Mouse (Mus musculus) ES-E14 (cell line): Measurements from ENCODE around the gene Khk. TPM values are rescaled to one million over a fixed set of nuclear protein-coding genes. Genes with fewer than 3 reads are reported as not detected.

Source experiments
- DNase-seq: peaks from one replicate; pipeline ENCODE4 v3.0.0-alpha.2; 2013; ENCODE audit warnings: low read depth, low spot score
- H3K27ac ChIP-seq: 2 replicates; pipeline ENCODE4 v1.5.1; 2012; ENCODE audit warnings: low read depth, mild to moderate bottlenecking, low read length, moderate library complexity, mixed read lengths; ENCODE audit not compliant: poor library complexity, insufficient read depth, severe bottlenecking
- H3K36me3 ChIP-seq: 2 replicates; pipeline ENCODE4 v1.6.1; 2012; ENCODE audit warnings: mild to moderate bottlenecking, low read length, moderate library complexity, mixed read lengths; ENCODE audit not compliant: control insufficient read depth, poor library complexity, insufficient read depth, severe bottlenecking
- H3K4me1 ChIP-seq, 2 experiments: fragments of 150-350 bp in 1 of 2; sonication (generic) in 1 of 2; 2 replicates each; pipeline ENCODE4 v1.6.1; 2012; ENCODE audit warnings: low read length in 2 of 2, mild to moderate bottlenecking in 1 of 2, mixed read lengths in 1 of 2; ENCODE audit not compliant: control insufficient read depth in 2 of 2, insufficient read depth in 2 of 2, poor library complexity in 1 of 2
- H3K4me3 ChIP-seq, 2 experiments: fragments of 150-350 bp in 1 of 2; sonication (generic) in 1 of 2; 2 replicates each; pipeline ENCODE4 v1.5.1; 2012; ENCODE audit warnings: low read length in 2 of 2, low read depth in 1 of 2, mild to moderate bottlenecking in 1 of 2, mixed read lengths in 1 of 2; ENCODE audit not compliant: insufficient read depth in 1 of 2, poor library complexity in 1 of 2, severe bottlenecking in 1 of 2
- H3K9ac ChIP-seq: 2 replicates; pipeline ENCODE4 v1.6.1; 2012; ENCODE audit warnings: low read depth, mild to moderate bottlenecking, low read length, mixed read lengths; ENCODE audit not compliant: poor library complexity, insufficient read depth, severe bottlenecking
- H3K9me3 ChIP-seq: fragments of 150-350 bp; sonication (generic); 2 replicates; pipeline ENCODE4 v1.6.1; 2012; ENCODE audit warnings: low read depth, mild to moderate bottlenecking, low read length; ENCODE audit not compliant: control insufficient read depth, insufficient read depth
- CHD2 ChIP-seq: IDR thresholded peaks from 2 replicates; pipeline ENCODE4 v1.6.1; 2014; ENCODE audit warnings: mild to moderate bottlenecking, low read depth, low read length, inconsistent platforms
- HCFC1 ChIP-seq: IDR thresholded peaks from 2 replicates; pipeline ENCODE4 v1.6.1; 2012; ENCODE audit warnings: low read length, inconsistent platforms, borderline replicate concordance; ENCODE audit not compliant: insufficient read depth
- MAFK ChIP-seq: IDR thresholded peaks from 2 replicates; pipeline ENCODE4 v1.6.1; 2014; ENCODE audit warnings: mild to moderate bottlenecking, low read depth, low read length, inconsistent platforms; ENCODE audit not compliant: insufficient read depth
- ZC3H11A ChIP-seq: IDR thresholded peaks from 2 replicates; pipeline ENCODE4 v1.6.1; 2012; ENCODE audit warnings: low read depth, mild to moderate bottlenecking, inconsistent platforms, low read length, borderline replicate concordance
- ZNF384 ChIP-seq: IDR thresholded peaks from 2 replicates; pipeline ENCODE4 v1.6.1; 2012; ENCODE audit warnings: low read depth, low read length, inconsistent platforms
- in situ Hi-C, 2 experiments: fragments of 600-800 bp; cut with MboI; formaldehyde crosslinking; loops; one replicate each; pipeline ENCODE4 v1.15.1; 2025; ENCODE audit warnings: low sequenced_read_pairs in 2 of 2, inconsistent platforms in 1 of 2; ENCODE audit not compliant: unreplicated experiment in 2 of 2
- total RNA-seq: library from RNA; depleted of rRNA; stranded (reverse); fragments of 300-350 nt; gene quantifications from 2 replicates; pipeline ENCODE4 v1.2.3, GENCODE M21; 2012

Khk gene
- total RNA-seq, 1 experiment: 14.9 TPM

DNA sequence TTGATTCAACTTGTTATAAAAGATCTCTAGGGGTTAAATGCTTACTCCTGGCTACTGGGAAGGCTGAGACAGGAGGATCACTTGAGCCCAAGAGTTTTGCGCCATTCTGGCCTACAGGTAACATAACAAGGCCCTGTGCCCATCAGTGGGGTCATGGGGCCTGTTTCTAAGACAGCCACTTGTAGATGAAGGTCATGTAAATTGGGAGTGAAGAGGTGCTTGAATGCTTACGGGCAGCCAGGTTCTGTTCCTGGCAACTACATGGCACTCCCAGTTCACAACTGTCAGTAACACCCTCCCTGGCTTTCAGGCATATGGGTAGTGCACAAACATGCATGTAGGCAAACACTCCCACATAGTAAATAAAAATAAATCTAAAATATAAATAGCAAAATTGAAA lies 29.7 kb downstream of the Khk start:
- TF ChIP-seq CHD2 (no peak), MAFK (no peak), ZC3H11A (no peak), HCFC1 (no peak), ZNF384 (no peak)
- Histone ChIP-seq H3K27ac (no peak overlapping the region), H3K4me3 (0 out of 4 replicates have a peak overlapping the region, but pooled peaks of 1 of the 2 experiments have one; percentile 76), H3K36me3 (peaks cover 27% of the 10 kb centered on the region), H3K9ac (no peak overlapping the region), H3K9me3 (no peaks in the 10 kb centered on the region), H3K4me1 (peaks cover 0 to 5% of the 10 kb centered on the region in 2 experiments; a peak in 2 of 4 replicates)
- in situ Hi-C loops: no loop called here
- DNase-seq: no peak

DNA sequence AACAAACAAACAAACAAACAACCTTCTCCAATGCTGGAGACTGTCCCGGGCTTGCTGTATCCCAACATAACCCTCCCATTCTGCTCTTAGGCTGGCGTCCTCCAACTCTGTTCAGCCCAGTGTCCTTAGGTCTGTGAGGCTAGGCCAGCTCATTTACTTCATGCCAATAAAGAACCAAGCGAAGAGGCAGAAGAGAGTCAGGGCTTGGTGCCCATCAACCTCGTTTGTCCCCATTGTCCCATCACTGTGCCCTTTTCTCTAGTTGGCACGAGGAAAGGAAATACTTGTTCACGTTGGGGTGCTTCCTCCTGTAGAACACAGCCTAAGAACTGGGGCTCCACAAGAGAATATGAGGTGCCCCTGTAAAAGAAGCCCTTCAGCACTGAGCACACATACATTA lies 30.5 kb downstream of the Khk start:
- no peak overlapping the region for H3K9ac ChIP-seq
- H3K27ac ChIP-seq: no peak overlapping the region

DNA sequence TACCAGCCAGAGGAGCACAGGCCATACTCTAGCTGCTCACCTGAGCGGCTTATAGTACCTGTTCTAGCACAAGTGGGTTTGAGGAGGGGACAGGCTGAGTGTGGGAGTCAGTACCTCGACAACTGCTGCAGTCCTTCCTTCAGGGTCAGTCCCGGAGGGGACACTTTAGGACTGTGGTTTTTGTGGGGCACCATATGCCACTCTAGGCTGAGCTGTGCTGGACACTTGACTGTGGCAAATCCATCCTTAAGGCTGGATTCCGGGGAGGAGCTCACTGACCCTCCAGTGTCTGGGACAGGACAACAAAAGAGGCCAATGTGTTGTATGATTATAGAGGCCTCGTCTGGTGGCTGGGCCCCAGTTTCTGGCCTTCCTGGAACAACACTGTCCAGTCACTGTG lies 31.3 kb downstream of the Khk start:
- Histone ChIP-seq H3K4me3 (no peak overlapping the region), H3K9me3 (no peaks in the 10 kb centered on the region), H3K36me3 (peaks cover 29% of the 10 kb centered on the region), H3K9ac (no peak overlapping the region), H3K4me1 (peaks cover 0 to 5% of the 10 kb centered on the region in 2 experiments; a peak in 2 of 4 replicates), H3K27ac (no peak overlapping the region)
- DNase-seq: no peak
- in situ Hi-C loops: no loop called here
- no peak for TF ChIP-seq ZNF384
- TF ChIP-seq HCFC1: no peak
- TF ChIP-seq ZC3H11A: no peak
- no peak for TF ChIP-seq CHD2
- TF ChIP-seq MAFK: no peak

More for the DNA sequence above, 30.5 kb downstream of the Khk start:
- Histone ChIP-seq H3K36me3 (peaks cover 29% of the 10 kb centered on the region), H3K9me3 (no peaks in the 10 kb centered on the region), H3K4me3 (no peak overlapping the region), H3K4me1 (peaks cover 0 to 5% of the 10 kb centered on the region in 2 experiments; a peak in 2 of 4 replicates)
- TF ChIP-seq ZNF384 (no peak), MAFK (no peak), HCFC1 (no peak), ZC3H11A (no peak), CHD2 (no peak)
- in situ Hi-C loops: no loop called here
- no peak for DNase-seq

DNA sequence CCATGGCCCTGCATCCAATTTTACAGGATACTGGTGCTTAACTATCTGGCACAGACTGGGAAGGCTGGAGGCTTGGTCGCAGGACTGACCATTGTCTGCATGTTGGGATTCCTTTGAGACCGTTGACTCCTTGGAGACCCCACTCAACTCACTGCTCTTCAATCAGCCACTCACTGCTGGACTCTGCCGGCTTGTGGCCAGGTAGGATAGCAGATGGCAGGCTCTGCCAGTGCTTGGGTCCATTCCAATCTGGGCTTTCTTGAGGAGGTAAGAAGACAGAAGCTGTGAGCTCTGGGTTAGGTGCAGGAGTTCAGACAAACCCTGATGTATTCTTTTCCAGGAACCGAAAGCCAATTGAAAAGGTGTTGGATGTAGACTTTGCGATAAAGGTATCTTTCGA lies 32.8 kb downstream of the Khk start:
- H3K27ac ChIP-seq: no peak overlapping the region
- peaks cover 0 to 3% of the 10 kb centered on the region in 2 experiments; a peak in 2 of 4 replicates for H3K4me1 ChIP-seq
- no peak for TF ChIP-seq ZNF384
- no peak for TF ChIP-seq CHD2
- no peaks in the 10 kb centered on the region for H3K9me3 ChIP-seq
- H3K4me3 ChIP-seq: no peak overlapping the region
- no peak for DNase-seq
- in situ Hi-C loops: no loop called here
- H3K36me3 ChIP-seq: peaks cover 39% of the 10 kb centered on the region
- H3K9ac ChIP-seq: no peak overlapping the region

DNA sequence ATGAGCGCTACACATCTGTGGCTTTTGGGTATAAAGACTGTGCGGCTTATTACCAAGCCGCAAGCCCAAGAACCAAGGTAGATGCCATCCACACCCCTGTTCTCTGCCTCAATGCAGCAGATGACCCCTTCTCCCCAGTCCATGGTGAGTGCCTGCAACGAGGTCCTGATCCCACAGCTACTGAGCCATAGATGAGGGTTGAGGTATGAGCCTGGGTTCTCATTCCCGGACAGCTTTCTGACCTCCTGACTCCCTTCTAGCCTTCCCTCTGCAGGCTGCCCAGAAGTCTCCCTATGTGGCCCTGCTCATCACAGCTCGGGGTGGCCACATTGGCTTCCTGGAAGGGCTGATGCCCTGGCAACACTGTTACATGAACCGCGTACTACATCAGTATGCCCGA lies 33.3 kb downstream of the Khk start:
- Histone ChIP-seq H3K27ac (no peak overlapping the region), H3K36me3 (peaks cover 39% of the 10 kb centered on the region), H3K4me1 (peaks cover 0 to 2% of the 10 kb centered on the region in 2 experiments; a peak in 1 of 4 replicates), H3K4me3 (no peak overlapping the region), H3K9me3 (no peaks in the 10 kb centered on the region), H3K9ac (no peak overlapping the region)
- DNase-seq: no peak
- TF ChIP-seq MAFK: no peak
- no peak for TF ChIP-seq ZC3H11A
- no peak for TF ChIP-seq ZNF384
- no peak for TF ChIP-seq CHD2
- TF ChIP-seq HCFC1: no peak
- in situ Hi-C loops: no loop called here
